Mouse (Mus musculus) mouse embryonic stem cell (cell line): ENCODE data around the gene Zbtb8a.
"Not testable (repeated sequence)": the region's sequence is repeated elsewhere in the genome, so short reads cannot be mapped to it uniquely, and the experiment has no call there.

Experiments used
- in situ Hi-C, 2 experiments: fragments of 300-500 bp; cut with MboI; formaldehyde crosslinking; loops; 1 replicate in 1 of 2; 3 replicates in 1 of 2; pipeline ENCODE4 v1.14.3; 2019 to 2020; ENCODE audit warnings: low sequenced_read_pairs in 2 of 2, low pct_unique_long_range_greater_than_20kb in 1 of 2, mixed read lengths in 1 of 2; ENCODE audit not compliant: unreplicated experiment in 1 of 2

Zbtb8a gene

DNA sequence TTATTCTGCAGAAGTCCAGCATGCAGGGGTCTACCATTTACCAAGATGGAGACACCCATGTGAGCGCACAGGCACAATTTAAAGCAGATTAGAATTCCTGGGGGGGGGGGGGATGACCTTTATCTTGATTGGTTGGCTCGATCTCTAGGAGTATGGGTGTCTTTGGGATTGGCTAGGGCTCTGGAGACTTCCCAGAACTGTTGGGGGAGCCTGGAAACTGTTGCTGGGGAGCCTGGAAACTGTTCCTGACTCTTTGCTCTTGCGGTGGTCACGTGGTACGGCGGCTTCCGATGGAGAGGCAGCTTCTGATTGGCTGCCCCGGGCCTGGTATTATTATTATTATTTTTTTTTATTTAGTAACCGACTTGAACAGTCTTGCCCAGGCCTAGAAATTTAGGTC is 4.1 kb upstream of the Zbtb8a start:
- in situ Hi-C loops: no loop called here

DNA sequence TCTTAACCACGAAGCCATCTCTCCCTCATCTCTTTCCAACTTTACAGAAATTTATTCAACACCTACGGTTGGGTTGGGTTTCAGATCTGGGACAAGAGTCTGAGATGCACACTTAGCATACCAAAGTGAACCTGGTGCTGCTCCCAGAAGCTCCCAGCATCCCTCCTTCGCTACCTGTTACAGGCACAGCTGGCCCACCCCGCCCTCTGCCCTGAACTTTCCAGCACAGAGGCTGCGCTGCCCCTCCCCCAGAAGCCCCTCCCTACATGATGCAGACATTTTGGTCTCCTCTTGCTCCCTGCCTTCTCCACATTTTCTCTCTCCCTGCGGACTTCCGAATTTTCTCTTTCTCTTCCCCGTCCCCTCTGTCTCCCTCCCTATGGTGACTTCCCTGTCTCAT is 3.2 kb upstream of the Zbtb8a start:
- in situ Hi-C loops: no loop called here

DNA sequence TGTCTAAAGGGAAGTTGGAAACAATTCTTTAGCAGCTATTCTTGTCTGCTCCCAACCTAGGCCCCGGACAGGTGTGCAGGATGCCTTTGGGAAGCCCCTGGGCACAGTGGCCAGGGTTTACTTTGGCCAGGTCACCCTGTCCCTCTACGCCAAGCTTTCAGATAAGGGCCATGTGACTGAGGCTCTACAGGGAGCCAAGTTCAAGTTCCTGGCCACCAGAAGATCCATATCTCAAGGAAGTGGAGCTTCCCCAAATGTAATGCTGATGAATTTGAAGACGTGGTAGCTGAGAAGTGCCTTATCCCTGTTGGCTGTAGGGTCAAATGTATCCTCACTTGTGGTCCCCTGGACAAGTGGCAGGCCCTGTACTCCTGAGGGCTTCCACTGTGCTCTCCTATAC is 1.9 kb upstream of the Zbtb8a start:
- in situ Hi-C loops: no loop called here

DNA sequence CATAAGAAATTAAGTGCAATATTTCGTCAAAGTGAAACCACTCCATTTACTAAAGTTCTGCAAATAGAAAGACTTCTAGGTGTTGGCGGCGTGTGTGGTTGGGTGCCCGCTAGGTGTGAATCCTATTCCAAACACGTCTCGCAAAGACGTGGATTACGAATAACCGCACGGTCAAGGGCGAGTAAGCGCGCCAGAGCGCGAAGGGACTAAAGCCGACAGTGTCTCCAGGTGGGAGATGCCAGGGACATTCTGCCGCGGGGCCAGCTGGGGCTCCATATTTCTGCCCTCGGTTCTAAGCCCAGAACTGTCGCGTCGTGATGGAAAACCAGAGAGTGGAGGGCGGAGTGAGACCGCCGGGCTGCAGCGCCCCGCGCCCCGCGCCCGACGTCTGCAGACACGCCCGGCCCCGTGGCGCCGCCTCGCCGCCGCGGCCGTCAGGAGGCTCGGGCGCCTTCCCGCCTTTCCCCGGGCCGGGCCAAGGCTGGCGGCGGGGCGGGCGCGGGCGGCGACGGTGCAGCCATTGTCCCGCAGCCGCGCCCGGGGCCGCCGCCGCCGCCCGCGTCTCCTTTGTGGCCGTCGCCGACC is 863 bp downstream of the Zbtb8a start:
- in situ Hi-C loops: no loop called here

DNA sequence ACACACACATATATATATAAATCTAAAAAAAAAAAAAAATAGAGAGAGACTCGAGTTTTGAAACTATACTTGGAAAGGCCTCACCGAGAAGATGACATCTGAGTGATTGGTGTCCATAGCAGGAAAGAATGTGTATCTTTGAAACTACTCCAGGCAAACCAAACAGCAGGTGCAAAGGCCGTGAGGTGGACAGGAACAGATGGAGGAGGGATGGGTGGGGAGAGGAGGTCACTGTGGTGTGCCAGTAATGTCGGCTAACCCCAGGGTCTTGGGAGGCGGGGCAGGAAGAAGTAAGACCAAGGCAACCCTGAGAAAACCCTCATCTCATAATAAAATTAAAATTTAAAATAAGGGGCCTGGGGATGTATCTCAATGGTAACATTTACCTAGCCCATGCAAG is 2.1 kb downstream of the Zbtb8a start:
- in situ Hi-C loops: no loop called here

DNA sequence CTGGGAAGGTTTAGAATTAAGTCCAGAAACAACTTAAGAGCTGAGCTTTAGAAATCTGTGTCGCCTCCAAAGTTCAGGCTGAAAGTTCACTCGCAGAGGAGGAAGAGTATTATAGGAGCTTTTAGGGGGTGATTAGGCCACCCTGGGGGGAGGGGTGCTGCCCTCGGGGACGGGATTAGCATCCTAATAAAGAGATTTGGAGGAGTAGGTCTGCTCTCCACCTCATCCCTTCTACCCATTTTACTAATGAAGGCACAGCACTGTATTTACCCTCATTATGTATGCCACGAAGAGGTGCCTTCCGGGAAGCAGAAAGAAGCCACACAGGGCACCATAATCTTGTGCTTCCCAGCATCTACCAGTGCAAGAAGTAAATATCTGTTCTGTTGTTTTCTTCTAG is 2.9 kb downstream of the Zbtb8a start:
- in situ Hi-C loops: no loop called here

DNA sequence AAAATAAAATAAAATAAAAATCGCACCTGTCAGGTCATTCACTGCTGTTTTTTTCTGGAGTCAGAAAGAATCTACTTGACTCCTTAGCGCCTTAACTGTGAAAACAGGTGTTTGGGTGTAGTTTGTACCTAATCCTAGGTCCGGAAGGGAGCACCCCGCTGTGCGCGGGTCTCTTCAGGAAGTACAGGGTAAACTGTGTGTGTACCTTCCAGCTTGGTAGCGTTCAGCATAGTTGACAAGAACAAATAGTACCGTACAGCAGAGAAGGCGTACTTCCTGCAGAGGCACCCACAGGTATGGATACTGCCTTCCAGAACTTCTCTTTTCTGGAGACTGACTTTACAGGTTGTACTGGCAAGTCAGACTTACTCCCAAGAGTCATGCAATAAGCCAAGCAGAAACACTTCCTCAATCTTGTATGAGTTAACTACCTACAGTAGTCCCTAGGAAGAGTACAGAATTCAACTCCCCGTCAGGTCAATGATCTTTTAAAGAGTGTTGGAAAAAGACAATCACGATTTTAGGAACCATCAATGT is 3.6 kb downstream of the Zbtb8a start:
- in situ Hi-C loops: no loop called here

DNA sequence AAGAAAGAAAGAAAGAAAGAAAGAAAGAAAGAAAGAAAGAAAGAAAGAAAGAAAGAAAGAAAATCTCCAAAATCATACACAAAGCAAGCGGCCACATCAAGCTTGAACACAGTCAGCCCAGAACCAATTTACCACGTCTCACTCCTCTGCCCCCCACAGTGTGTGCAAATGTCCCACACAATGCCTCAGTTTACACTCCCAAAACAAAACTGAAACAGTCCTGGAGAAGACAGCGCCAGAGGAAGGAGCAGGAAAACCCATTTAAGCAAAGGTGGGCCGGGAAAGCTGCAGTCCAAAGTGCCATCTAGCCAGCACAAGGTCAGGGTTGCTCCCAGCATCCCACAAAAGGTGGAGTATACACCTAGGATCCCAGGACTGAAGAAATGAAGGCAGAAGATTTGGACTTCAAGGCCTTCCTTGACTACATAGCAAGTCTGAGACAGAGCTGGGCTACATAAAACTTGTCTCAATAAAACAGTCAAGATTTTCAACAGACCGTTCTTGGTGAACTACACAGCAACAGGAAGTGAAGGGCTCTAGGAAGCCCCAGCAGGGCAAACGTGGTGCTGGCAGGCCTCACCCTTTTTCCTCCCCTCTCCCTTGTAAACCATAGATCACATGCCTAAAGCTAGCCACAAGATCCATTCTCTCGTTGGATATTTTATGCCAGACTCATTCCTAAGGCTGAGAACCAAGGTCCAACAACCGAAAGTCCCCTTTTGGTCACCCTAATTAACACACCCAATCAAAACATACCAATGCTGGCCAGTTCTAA is 4.5 kb downstream of the Zbtb8a start:
- in situ Hi-C loops: no loop called here

DNA sequence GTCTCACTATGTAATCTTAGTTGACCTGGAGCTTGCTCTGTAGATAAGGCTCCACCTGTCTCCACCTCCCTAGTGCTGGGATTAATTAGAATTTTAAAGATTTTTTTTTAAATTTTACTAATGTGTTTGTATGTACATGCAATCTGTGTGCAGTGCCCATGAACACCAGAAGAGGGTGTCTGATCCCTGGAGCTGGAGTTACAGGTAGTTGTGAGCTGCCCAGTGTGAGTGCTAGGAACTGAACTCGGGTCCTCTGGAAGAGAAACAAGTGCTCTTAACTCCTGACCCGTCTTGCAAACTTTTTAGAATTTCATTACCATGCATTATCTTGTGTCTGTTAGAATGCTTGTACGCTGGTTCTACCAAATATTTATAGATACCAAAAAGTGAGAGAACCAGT is 6.5 kb downstream of the Zbtb8a start:
- in situ Hi-C loops: no loop called here

DNA sequence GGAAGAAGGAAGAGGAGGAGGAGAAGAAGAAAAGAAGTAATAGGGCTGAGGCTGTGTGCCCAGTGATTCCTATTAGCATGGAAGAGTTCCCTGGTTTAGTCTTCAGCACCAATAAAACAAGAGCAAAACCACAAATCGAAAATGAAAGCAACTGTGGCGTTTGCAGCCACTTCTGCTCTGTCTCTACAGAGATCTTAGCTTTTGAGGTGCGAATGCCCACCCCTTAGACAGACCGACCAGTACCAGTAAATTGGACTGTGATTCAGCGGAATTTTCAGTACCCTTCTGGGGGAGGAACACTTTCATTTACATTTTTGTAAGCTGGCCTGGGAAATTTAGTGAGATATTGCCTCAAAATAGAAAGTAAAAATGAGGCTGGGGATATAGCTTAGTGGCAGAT is 12.7 kb downstream of the Zbtb8a start:
- in situ Hi-C loops: no loop called here

DNA sequence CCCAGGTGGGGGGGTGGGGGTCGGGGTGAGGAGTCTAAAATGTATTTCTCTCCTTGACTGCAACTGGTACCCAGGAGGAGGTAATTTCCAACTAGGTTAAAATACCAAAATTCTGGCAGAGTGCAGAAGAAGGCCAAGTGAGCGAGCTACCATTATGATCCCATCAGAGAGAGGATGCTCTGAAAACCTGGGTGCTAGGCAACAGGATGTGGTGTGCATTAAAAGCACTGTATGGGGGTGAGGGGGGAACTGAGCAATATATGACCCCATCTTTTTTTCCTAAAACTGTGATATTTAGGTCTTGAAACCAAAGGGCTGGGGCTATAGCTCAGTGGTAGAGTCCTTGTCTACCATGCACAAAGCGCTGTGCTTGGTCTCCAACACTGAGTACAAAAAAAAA is 13.5 kb downstream of the Zbtb8a start:
- in situ Hi-C loops: no loop called here

DNA sequence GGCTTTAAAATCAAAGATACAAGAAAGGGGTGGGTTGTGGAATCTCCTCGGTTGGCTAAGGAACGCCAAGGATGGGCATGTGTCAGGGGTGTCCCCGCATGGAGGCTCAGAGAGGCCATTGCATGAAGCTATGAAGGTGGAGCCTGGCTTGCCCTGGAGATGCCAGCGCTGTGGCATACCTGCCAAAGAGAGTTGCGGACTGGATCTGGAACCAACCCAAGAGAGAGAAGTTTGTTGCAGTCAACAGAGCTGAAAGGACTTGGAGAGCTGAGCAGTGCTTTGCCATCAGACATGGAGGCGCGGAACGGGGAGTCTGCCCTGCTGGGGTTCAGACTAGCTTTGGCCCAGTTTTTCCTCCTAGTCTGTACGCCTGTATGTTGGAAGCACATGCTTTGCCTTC is 14.5 kb downstream of the Zbtb8a start:
- in situ Hi-C loops: no loop called here

DNA sequence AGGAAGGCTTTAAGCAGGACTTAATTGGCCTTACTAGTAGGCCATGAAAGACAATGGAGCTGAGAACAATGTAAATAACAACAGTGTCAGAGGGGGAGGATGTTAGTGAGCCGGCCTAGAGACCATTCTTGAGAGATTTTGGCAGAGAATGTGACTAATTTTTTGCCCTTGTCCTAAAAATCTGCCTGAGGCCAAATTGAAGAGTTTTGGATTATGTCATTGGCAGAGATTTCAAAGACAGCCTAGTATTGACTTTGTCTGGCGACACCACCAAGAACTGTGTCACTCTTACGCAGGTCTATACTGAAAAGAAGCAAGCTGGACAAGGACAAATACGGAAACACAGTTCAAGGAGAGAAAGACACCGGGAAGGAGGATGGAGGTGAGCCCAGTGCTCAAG is 15.1 kb downstream of the Zbtb8a start:
- in situ Hi-C loops: no loop called here

DNA sequence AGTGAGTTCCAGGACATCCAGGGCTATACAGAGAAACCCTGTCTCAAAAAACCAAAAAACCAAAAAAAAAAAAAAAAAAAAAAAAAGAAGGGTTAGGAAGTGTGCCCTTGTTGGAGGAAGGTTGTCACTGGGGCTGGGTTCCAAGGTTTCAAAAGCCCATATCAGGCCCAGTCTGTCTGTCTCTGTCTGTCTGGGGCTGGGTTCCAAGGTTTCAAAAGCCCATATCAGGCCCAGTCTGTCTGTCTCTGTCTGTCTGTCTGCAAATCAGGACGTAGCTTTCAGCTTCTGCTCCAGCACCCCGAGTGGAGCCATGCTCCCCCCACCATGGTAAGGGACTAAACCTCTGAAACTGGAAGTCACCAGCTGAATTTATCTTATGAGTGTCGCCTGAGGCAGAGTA is 15.7 kb downstream of the Zbtb8a start:
- in situ Hi-C loops: not testable (repeated sequence)

DNA sequence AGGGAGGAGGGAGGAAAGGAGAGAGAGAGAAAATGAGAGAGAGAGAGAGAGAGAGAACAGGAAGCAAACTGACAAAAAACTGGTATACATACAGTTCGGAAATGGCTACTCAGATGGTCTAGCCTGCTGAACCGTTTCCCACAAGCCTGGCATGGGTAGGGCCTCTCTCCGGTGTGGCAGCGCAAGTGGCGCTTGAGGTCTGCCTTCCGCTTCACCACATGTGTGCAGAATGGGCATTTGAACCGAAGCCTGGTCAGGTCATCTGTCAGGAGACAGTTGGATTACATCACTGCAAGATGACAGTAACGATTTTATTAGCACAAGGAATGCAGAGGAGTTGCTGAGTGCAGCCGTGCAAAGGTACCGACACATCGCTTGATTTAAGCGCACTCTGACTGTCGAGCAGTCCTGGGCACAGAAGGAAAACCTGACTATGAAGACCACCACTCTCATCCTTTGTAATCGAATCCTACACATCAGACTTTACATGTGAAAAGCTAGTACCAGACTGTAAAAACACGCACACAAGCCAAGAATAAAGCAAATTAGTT is 20.2 kb downstream of the Zbtb8a start:
- in situ Hi-C loops: no loop called here

DNA sequence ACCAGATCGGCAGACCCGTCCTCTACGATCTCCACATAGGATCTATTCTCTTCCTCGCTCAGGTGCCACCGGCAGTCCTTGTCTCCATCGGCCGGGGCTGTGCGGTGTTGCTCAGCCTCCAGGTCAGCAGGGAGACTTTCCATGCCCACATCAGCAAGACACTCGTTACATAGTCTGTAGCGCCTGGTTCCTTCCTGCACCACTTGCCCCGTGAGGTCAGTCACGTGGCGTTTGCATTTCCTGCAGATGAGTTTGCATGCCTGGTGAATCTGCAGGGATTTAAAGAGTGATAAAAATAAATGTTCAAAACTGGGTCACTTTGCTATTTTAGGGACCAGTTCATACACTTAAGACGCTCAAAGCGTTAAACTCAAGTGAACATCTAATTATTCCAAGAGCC is 23.7 kb downstream of the Zbtb8a start:
- in situ Hi-C loops: loop anchor here in 1 of 2 experiments (5.0 kb wide), 1 partner anchor 103 kb away; no protein-coding TSS in a partner anchor

DNA sequence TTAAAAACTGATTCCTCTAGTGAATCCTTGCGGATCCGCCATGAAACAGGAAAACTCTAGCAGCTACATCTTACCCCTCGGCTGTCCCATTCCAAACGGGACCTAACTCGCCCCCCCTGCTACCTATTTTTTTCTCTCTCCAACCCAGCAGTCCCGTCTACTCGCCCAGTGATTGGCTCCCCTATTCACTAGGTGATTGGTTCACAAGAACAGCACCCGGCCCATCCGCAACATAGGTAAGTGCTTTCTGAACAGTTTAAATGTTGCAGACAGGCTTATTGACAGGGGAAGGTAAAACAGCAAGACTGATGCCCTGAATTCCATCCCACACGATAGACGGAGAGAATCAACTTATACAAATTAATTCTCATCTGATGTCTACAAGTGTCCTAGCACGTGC is 24.7 kb downstream of the Zbtb8a start:
- in situ Hi-C loops: loop anchor here in 1 of 2 experiments (5.0 kb wide), 1 partner anchor 104 kb away; no protein-coding TSS in a partner anchor

DNA sequence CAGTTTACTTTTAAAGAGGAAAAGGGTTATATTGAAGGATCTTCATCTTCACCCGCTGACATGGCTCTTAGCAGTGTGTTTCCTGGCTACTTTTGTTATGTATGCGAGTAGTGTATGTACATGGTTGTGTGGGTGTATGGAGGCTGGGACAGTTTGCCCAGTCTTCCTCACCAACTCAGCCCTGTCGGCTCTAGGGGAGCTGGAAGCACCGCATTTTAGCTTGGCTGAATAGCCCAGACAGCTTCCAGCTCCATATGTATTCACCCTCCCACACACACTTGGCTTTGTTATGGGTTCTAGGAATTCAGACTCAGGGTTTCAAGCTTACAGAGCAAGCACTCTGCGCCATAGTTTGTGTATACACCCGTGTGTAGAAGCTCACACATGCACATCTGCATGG is 26.8 kb downstream of the Zbtb8a start:
- in situ Hi-C loops: loop anchor here in 1 of 2 experiments (5.0 kb wide), 1 partner anchor 106 kb away; no protein-coding TSS in a partner anchor

DNA sequence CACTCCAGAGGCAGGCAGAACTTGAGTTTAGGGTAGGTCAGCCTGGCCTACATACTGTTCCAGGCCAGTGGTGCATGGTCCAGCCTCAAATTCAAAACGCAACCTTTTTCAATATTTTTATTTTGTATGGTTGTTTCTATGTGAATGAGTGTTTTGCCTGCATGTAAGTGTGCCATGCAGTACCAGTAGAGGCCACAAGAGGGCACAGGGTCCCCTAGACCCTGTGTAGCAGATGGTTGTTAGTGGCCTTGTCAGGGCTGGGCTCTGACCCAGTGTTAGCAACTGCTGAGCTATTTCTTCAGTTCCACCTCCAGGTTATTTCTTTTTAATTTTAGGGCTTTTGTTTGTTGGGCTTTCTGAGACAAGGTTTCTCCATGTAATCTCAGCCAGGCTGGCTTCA is 27.3 kb downstream of the Zbtb8a start:
- in situ Hi-C loops: loop anchor here in 1 of 2 experiments (5.0 kb wide), 1 partner anchor 107 kb away; no protein-coding TSS in a partner anchor
